Mouse (Mus musculus) c-Kit-positive CD71-positive TER-119-negative erythroid progenitor cells, embryonic 14.5 days (primary cell): Measurements from ENCODE around the gene Pdcd2l.
A peak's percentile ranks its signal among the peaks of the same experiment; 100 is the strongest.
"Not testable (repeated sequence)": the region's sequence is repeated elsewhere in the genome, so short reads cannot be mapped to it uniquely, and the experiment has no call there.

Source experiments
- DNase-seq: peaks from one replicate; pipeline ENCODE4 v3.0.0-alpha.2; 2013; ENCODE audit warnings: low read depth

Gene Pdcd2l

GRCm38 (mm10) chr7:34213281-34213680, 16.8 kb upstream of the Pdcd2l start:
- DNase-seq, result no peak

GRCm38 (mm10) chr7:34208027-34208745, 11.7 kb upstream of the Pdcd2l start:
- no peak for DNase-seq

- DNase-seq, result no peak
These were observed 9.9 kb upstream of the Pdcd2l start for GRCm38 (mm10) chr7:34206331-34206730.

GRCm38 (mm10) chr7:34202147-34202546, 5.7 kb upstream of the Pdcd2l start:
- DNase-seq, result not testable (repeated sequence)

- no peak for DNase-seq
These were observed 4.4 kb upstream of the Pdcd2l start for GRCm38 (mm10) chr7:34200829-34201228.

- DNase-seq, result peak; percentile 65
These were observed 1.9 kb upstream of the Pdcd2l start for GRCm38 (mm10) chr7:34198346-34198745.

GRCm38 (mm10) chr7:34195632-34196031, 829 bp downstream of the Pdcd2l start:
- DNase-seq, result peak; percentile 16

- DNase-seq, result no peak
These were observed 3.6 kb downstream of the Pdcd2l start for GRCm38 (mm10) chr7:34192825-34193224.

GRCm38 (mm10) chr7:34189376-34189989, 7.0 kb downstream of the Pdcd2l start:
- no peak for DNase-seq

- no peak for DNase-seq
These were observed 12.7 kb downstream of the Pdcd2l start for GRCm38 (mm10) chr7:34183794-34184193.

GRCm38 (mm10) chr7:34183356-34183755, 13.1 kb downstream of the Pdcd2l start:
- no peak for DNase-seq

GRCm38 (mm10) chr7:34176241-34176640, 20.2 kb downstream of the Pdcd2l start:
- not testable (repeated sequence) for DNase-seq

- no peak for DNase-seq
These were observed 24.2 kb downstream of the Pdcd2l start for GRCm38 (mm10) chr7:34172251-34172650.

- DNase-seq, result no peak
These were observed 27.0 kb downstream of the Pdcd2l start, which contains the start of gene Uba2 for GRCm38 (mm10) chr7:34169454-34169853. TSS of gene Uba2 (minus strand) at chr7:34169599.

- DNase-seq, result peak; percentile 72
These were observed 27.8 kb downstream of the Pdcd2l start for GRCm38 (mm10) chr7:34168470-34169251.

- no peak for DNase-seq
These were observed 28.5 kb downstream of the Pdcd2l start for GRCm38 (mm10) chr7:34167766-34168469.

- DNase-seq, result peak; percentile 66
These were observed 29.6 kb downstream of the Pdcd2l start for GRCm38 (mm10) chr7:34166850-34167249.

GRCm38 (mm10) chr7:34165999-34166398, 30.5 kb downstream of the Pdcd2l start:
- DNase-seq, result no peak

GRCm38 (mm10) chr7:34164671-34165070, 31.8 kb downstream of the Pdcd2l start:
- DNase-seq, result no peak

GRCm38 (mm10) chr7:34159167-34159566, 37.3 kb downstream of the Pdcd2l start:
- DNase-seq, result no peak

GRCm38 (mm10) chr7:34157994-34158393, 38.5 kb downstream of the Pdcd2l start:
- DNase-seq, result no peak

- DNase-seq, result peak; percentile 71
These were observed 49.3 kb downstream of the Pdcd2l start for GRCm38 (mm10) chr7:34147193-34147592.
